Mouse (Mus musculus) spleen, adult 2 months (tissue): ENCODE results near the gene Rev3l.

Experiments used
- CTCF ChIP-seq: fragments of 200-500 bp; IDR thresholded peaks from 2 replicates; pipeline ENCODE4 v1.5.1; 2011; ENCODE audit warnings: mild to moderate bottlenecking, inconsistent platforms; ENCODE audit not compliant: insufficient read depth, insufficient read length, insufficient replicate concordance; ENCODE audit errors: extremely low read depth
- POLR2A ChIP-seq: fragments of 200-500 bp; IDR thresholded peaks from 2 replicates; pipeline ENCODE4 v1.6.1; 2011; ENCODE audit warnings: low read depth, low read length, inconsistent platforms

DNA sequence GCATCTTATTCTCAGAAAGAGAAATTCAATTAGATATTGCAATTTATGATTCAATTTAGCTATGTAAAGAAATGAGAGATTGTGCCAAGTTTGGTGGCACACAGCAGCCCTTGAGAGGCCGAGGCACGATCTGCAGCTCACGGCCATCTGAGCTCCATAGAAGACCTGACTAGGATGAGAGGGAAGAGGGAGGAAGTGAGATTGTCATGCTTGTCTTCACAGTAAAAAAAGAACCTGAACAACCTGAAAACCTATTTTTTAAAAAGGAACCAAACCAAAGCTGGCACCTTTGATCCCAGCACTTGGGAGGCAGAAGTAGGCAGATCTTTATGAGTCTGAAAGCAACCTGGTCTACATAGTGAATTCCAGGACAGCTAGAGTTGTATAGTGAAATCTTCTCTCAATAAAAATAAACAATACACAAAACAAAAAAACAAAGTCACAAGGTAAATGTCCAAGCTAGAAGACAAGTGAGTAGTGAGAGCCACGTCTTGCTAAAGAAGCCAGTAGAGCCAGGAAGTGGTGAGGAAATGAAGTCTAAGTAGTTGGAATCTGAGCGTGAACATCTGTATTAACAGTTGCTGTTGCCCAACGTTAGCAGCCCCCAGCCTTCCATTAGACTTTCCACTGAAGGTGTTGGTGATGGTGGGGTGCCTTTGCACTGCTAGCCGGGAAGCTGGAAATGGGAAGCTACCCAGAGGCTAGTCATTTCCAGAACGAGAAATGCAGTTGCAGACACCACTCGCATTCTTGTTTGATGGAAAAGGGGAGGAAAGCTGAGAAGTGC lies 42.2 kb downstream of the Rev3l start:
- no peak for TF ChIP-seq CTCF
- TF ChIP-seq POLR2A: no peak
